Comparison of ENCODE assay signal across 20 mouse cellular contexts in genomic region chr5:38786126-38786525, GRCm38 (mm10).
DNase-seq lines count a peak whose midpoint lies in the region; ATAC-seq and TF ChIP-seq lines count a peak whose summit lies in the region.
"Had no signal": no experiment of that assay in that cellular context is flagged by ENCODE, and none has a peak within 500 bp of the region (broad histone marks: within the 10 kb centered on the region; RNA-seq: fewer than 3 reads in every experiment).

No protein-coding gene starts in this region.

- TF ChIP-seq CTCF in midbrain, postnatal 0 days (IDR thresholded peaks at IDR 0.05): no peak

- DNase-seq in embryonic facial prominence, embryonic 14.5 days (ENCODE audit: low spot score): no peak
- DNase-seq in embryonic facial prominence, embryonic 10.5 days (ENCODE audit: low spot score): no peak
- peak; percentile 46 for DNase-seq in midbrain, embryonic 14.5 days
- no peak for DNase-seq in midbrain, postnatal 0 days (ENCODE audit: low spot score)
- DNase-seq in adrenal gland, adult (ENCODE audit: inconsistent age in 2 of 2, low spot score in 1 of 2): no peak
- DNase-seq in left cerebral cortex, postnatal 14 days (ENCODE audit: low spot score in 2 of 2): no peak
- DNase-seq: adrenal gland, postnatal 36 days; cerebellum, adult 18-20 months; gastrocnemius, postnatal 25 days; heart, adult 2 months; kidney, adult 11 months had no signal

- H3K27me3 ChIP-seq in embryonic facial prominence, embryonic 14.5 days (replicated peaks; ENCODE audit: control insufficient read depth, insufficient read depth, low read length): no peaks in the 10 kb centered on the region
- no peaks in the 10 kb centered on the region for H3K27me3 ChIP-seq in embryonic facial prominence, embryonic 10.5 days (replicated peaks; ENCODE audit: low read depth, poor library complexity, severe bottlenecking)
- H3K27me3 ChIP-seq in midbrain, embryonic 14.5 days (ENCODE audit: control insufficient read depth, insufficient read depth, low read length): no peaks in the 10 kb centered on the region
- H3K27me3 ChIP-seq in midbrain, postnatal 0 days (ENCODE audit: insufficient read depth, low read length): no peaks in the 10 kb centered on the region
- peaks cover 10% of the 10 kb centered on the region; the same call in 1 of the 2 replicates for H3K27me3 ChIP-seq in limb, embryonic 12.5 days
- H3K27me3 ChIP-seq: limb, embryonic 15.5 days; liver, embryonic 15.5 days had no signal

- WGBS in embryonic facial prominence, embryonic 14.5 days: 71% methylated on average over 15 of the region's 15 CpGs
- 88% methylated on average over 15 of the region's 15 CpGs for WGBS in embryonic facial prominence, embryonic 10.5 days
- WGBS in midbrain, embryonic 14.5 days: 50% methylated on average over 15 of the region's 15 CpGs
- WGBS in midbrain, postnatal 0 days: 58% methylated on average over 15 of the region's 15 CpGs
- WGBS in limb, embryonic 12.5 days: 38% methylated on average over 15 of the region's 15 CpGs

- no peak overlapping the region for H3K4me3 ChIP-seq in embryonic facial prominence, embryonic 14.5 days (ENCODE audit: low read depth, low read length)
- H3K4me3 ChIP-seq in embryonic facial prominence, embryonic 10.5 days: no peak overlapping the region
- H3K4me3 ChIP-seq in midbrain, embryonic 14.5 days (replicated peaks; ENCODE audit: low read depth, low read length): no peak overlapping the region
- no peak overlapping the region for H3K4me3 ChIP-seq in midbrain, postnatal 0 days (ENCODE audit: low read depth, low read length)
- H3K4me3 ChIP-seq in limb, embryonic 12.5 days (replicated peaks): no peak overlapping the region
- H3K4me3 ChIP-seq: erythroblast, embryonic 14.5 days; heart, adult 2 months; heart, embryonic 15.5 days; limb, embryonic 15.5 days; liver, embryonic 15.5 days had no signal

- intact Hi-C loops in left cerebral cortex, postnatal 14 days (cut with DNase I): loop anchor here (10.0 kb wide), 1 partner anchor 279 kb away; no protein-coding TSS in a partner anchor

- H3K4me1 ChIP-seq in embryonic facial prominence, embryonic 14.5 days (ENCODE audit: control insufficient read depth, insufficient read depth, low read length): peaks cover 11% of the 10 kb centered on the region; the same call in 1 of the 2 replicates
- peaks cover 12% of the 10 kb centered on the region for H3K4me1 ChIP-seq in embryonic facial prominence, embryonic 10.5 days
- peaks cover 12% of the 10 kb centered on the region; the same call in 1 of the 2 replicates for H3K4me1 ChIP-seq in midbrain, embryonic 14.5 days (ENCODE audit: control insufficient read depth, insufficient read depth, low read length)
- peaks cover 7% of the 10 kb centered on the region; the same call in 1 of the 2 replicates for H3K4me1 ChIP-seq in midbrain, postnatal 0 days (ENCODE audit: insufficient read depth, low read length)
- H3K4me1 ChIP-seq in limb, embryonic 12.5 days (replicated peaks): peaks cover 30% of the 10 kb centered on the region
- H3K4me1 ChIP-seq: liver, embryonic 15.5 days had no signal

- no peak overlapping the region for H3K9ac ChIP-seq in embryonic facial prominence, embryonic 14.5 days (ENCODE audit: low read depth, low read length)
- H3K9ac ChIP-seq in midbrain, embryonic 14.5 days (replicated peaks; ENCODE audit: low read length): no peak overlapping the region
- H3K9ac ChIP-seq in midbrain, postnatal 0 days (replicated peaks; ENCODE audit: low read length, poor library complexity, severe bottlenecking): no peak overlapping the region
- 0 out of 2 replicates have a peak overlapping the region, but pooled peaks have one; percentile 12 for H3K9ac ChIP-seq in limb, embryonic 12.5 days (replicated peaks)
- H3K9ac ChIP-seq: heart, embryonic 15.5 days; limb, embryonic 15.5 days; liver, embryonic 15.5 days had no signal

- no peaks in the 10 kb centered on the region for H3K9me3 ChIP-seq in embryonic facial prominence, embryonic 14.5 days (ENCODE audit: control insufficient read depth, low read length)
- H3K9me3 ChIP-seq in embryonic facial prominence, embryonic 10.5 days: no peaks in the 10 kb centered on the region
- H3K9me3 ChIP-seq in midbrain, embryonic 14.5 days (ENCODE audit: control insufficient read depth, low read length): no peaks in the 10 kb centered on the region
- no peaks in the 10 kb centered on the region for H3K9me3 ChIP-seq in midbrain, postnatal 0 days (ENCODE audit: low read length)
- H3K9me3 ChIP-seq in limb, embryonic 12.5 days: no peaks in the 10 kb centered on the region
- H3K9me3 ChIP-seq: heart, embryonic 15.5 days; limb, embryonic 15.5 days; liver, embryonic 15.5 days had no signal

- no peak overlapping the region for H3K27ac ChIP-seq in embryonic facial prominence, embryonic 14.5 days (replicated peaks; ENCODE audit: low read depth, low read length)
- no peak overlapping the region for H3K27ac ChIP-seq in embryonic facial prominence, embryonic 10.5 days (replicated peaks)
- no peak overlapping the region for H3K27ac ChIP-seq in midbrain, embryonic 14.5 days (replicated peaks; ENCODE audit: low read depth, low read length)
- no peak overlapping the region for H3K27ac ChIP-seq in midbrain, postnatal 0 days (ENCODE audit: low read depth, low read length)
- H3K27ac ChIP-seq in limb, embryonic 12.5 days: no peak overlapping the region
- H3K27ac ChIP-seq: heart, adult 2 months; heart, embryonic 15.5 days; limb, embryonic 15.5 days; liver, embryonic 15.5 days; stomach, postnatal 0 days had no signal

- 0 out of 2 replicates have a peak, but pooled peaks have one; percentile 23 for ATAC-seq in embryonic facial prominence, embryonic 14.5 days (ENCODE audit: low read depth)
- no peak for ATAC-seq in midbrain, embryonic 14.5 days (ENCODE audit: low FRiP score, low TSS enrichment)
- no peak for ATAC-seq in midbrain, postnatal 0 days (ENCODE audit: low FRiP score)
- ATAC-seq in limb, embryonic 12.5 days (ENCODE audit: insufficient number of reproducible peaks, insufficient read depth, low FRiP score, low TSS enrichment, low read depth): no peak
- ATAC-seq: forebrain, embryonic 14.5 days; lung, postnatal 0 days had no signal

- H3K36me3 ChIP-seq in embryonic facial prominence, embryonic 14.5 days (ENCODE audit: control insufficient read depth, insufficient read depth, low read length): no peaks in the 10 kb centered on the region
- no peaks in the 10 kb centered on the region for H3K36me3 ChIP-seq in embryonic facial prominence, embryonic 10.5 days (replicated peaks)
- H3K36me3 ChIP-seq in midbrain, embryonic 14.5 days (ENCODE audit: control insufficient read depth, insufficient read depth, low read length): no peaks in the 10 kb centered on the region
- no peaks in the 10 kb centered on the region for H3K36me3 ChIP-seq in midbrain, postnatal 0 days (ENCODE audit: insufficient read depth, low read length)
- H3K36me3 ChIP-seq in limb, embryonic 12.5 days: no peaks in the 10 kb centered on the region
- H3K36me3 ChIP-seq: G1E; heart, embryonic 15.5 days; limb, embryonic 15.5 days; liver, embryonic 15.5 days had no signal

- H3K4me2 ChIP-seq in embryonic facial prominence, embryonic 14.5 days (ENCODE audit: low read depth, low read length): no peak overlapping the region
- no peak overlapping the region for H3K4me2 ChIP-seq in midbrain, embryonic 14.5 days (ENCODE audit: low read length)
- H3K4me2 ChIP-seq in midbrain, postnatal 0 days (ENCODE audit: low read depth, low read length, poor library complexity, severe bottlenecking): no peak overlapping the region
- H3K4me2 ChIP-seq in limb, embryonic 12.5 days: peak overlapping the region; percentile 29
- H3K4me2 ChIP-seq: heart, embryonic 15.5 days; limb, embryonic 15.5 days; liver, embryonic 15.5 days had no signal
